In the genomic region with DNA sequence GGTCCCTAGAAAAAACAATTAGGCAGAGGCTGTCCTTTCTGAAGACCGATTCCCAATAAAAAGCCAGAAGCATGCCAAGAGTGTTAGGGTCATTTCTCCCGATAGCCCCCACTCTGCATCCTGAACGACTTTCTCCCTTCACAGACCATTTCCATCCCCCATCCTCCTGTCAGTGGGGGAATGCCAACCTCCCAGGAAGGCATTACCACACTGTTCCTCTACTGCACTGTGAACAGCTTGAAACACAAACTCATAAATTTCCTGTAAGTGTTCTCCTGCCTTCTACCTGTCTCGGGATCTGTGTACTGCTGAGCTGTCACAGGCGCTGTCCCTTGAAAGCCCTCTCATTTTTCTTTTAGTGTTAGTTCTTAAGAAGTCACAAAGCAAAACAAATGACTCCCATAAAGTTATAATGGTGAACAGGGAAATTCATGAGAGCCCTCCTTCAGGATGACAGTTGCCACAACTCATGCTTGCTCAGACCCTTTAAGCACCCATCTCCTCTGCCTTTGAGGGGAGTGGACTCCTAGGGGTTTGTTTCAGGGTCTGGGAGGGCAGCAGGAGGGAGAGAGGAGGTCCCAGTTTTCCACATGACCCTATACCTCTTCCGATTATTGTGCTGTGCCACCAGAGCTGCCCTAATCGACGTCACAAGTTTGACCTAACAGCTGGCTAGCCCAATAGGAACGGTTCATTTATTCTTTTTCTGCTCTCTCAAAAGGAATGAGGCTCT, we compare ENCODE assay signal across 15 mouse cellular contexts.
"Had no signal": no experiment of that assay in that cellular context is flagged by ENCODE, and none has a peak within 500 bp of the region (broad histone marks: within the 10 kb centered on the region; RNA-seq: fewer than 3 reads in every experiment).

No protein-coding gene starts in this region.

- H3K9ac ChIP-seq: limb, embryonic 15.5 days; liver, embryonic 12.5 days; lung, embryonic 14.5 days; midbrain, embryonic 12.5 days had no signal

- DNase-seq: kidney, postnatal 10 days; layer of hippocampus, adult 9-11 months; layer of hippocampus, postnatal 36 days; lung, embryonic 14.5 days; lung, postnatal 10 days; lung, postnatal 4 days; thymus, adult 2 months; thymus, postnatal 25 days had no signal

- H3K36me3 ChIP-seq: limb, embryonic 15.5 days; liver, embryonic 12.5 days; midbrain, embryonic 12.5 days had no signal

- H3K4me2 ChIP-seq: limb, embryonic 15.5 days; liver, embryonic 12.5 days; lung, embryonic 14.5 days; midbrain, embryonic 12.5 days had no signal

- H3K9me3 ChIP-seq: limb, embryonic 15.5 days; liver, embryonic 12.5 days; midbrain, embryonic 12.5 days had no signal

- ATAC-seq: hindbrain, embryonic 16.5 days; inflammation-experienced regulatory T-cells, adult 6 months; intestine, postnatal 0 days; liver, embryonic 12.5 days had no signal

- H3K27me3 ChIP-seq: limb, embryonic 15.5 days; liver, embryonic 12.5 days; midbrain, embryonic 12.5 days had no signal

- H3K27ac ChIP-seq: limb, embryonic 15.5 days; liver, embryonic 12.5 days; midbrain, embryonic 12.5 days; stomach, postnatal 0 days had no signal

- H3K4me3 ChIP-seq: limb, embryonic 15.5 days; liver, embryonic 12.5 days; midbrain, embryonic 12.5 days had no signal
